Comparison of ENCODE assay signal across 8 mouse cellular contexts in the genomic region with DNA sequence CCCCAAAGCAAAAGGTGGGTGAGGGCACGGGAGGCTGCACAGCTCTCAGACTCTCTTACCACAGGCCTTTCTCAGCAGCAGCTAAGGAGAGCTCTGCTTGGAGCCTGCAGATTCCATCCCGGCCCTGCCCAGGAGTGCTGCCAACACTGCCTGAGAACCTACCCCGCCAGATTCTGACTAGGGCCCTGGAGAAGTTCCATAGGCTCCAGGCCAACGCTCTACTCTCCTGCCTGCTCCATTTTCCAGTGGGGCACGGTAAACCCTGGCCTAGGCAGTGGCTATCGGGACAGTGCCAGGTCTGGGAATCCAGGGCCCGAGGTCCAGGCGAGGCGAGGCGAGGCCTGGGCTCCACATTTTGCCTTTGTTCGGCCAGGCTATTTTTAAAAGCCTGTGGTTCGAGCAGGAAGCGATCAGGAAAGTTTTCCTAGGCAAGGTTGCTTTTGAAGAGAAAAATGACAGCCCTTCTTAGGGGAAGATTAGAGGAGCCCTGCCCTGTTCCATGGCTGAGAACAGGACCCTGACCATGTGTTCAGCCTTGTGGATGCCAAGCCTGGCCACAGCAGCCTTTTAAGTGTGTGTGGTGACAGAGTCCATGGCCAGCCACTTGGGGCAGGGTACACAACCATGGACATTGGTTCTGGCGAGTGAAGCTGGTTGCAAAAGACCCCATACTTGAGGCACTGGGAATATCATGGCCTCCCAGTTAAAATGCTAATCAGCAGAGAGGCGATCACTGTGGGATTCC.
DNase-seq lines count a peak whose midpoint lies in the region; ATAC-seq lines count a peak whose summit lies in the region.

No protein-coding gene starts in this region.

- WGBS in hindbrain, embryonic 16.5 days: 66% methylated on average over 15 of the region's 15 CpGs
- 80% methylated on average over 15 of the region's 15 CpGs for WGBS in midbrain, embryonic 15.5 days

- H3K27ac ChIP-seq in hindbrain, embryonic 16.5 days (ENCODE audit: low read depth, low read length): peak overlapping the region; percentile 49
- H3K27ac ChIP-seq in midbrain, embryonic 15.5 days: peak overlapping the region; percentile 53; the same call in 1 of the 2 replicates

- no peak overlapping the region for H3K4me2 ChIP-seq in hindbrain, embryonic 16.5 days (ENCODE audit: low read length)
- H3K4me2 ChIP-seq in midbrain, embryonic 15.5 days: no peak overlapping the region

- no peak overlapping the region for H3K9ac ChIP-seq in hindbrain, embryonic 16.5 days (ENCODE audit: low read depth, low read length)
- H3K9ac ChIP-seq in midbrain, embryonic 15.5 days: no peak overlapping the region

- peak; percentile 45 to 80 for DNase-seq in urinary bladder, adult 18-20 months (ENCODE audit: low spot score in 2 of 2)
- DNase-seq in urinary bladder, postnatal 10 days (ENCODE audit: low spot score): no peak
- peak; percentile 83 to 87 for DNase-seq in frontal cortex, postnatal 36 days (ENCODE audit: low spot score in 2 of 2)
- DNase-seq in layer of hippocampus, postnatal 25 days (ENCODE audit: extremely low spot score in 1 of 2, low spot score in 1 of 2): peak; percentile 64 to 69
- DNase-seq in urinary bladder, postnatal 25 days (ENCODE audit: low spot score): peak; percentile 66
- DNase-seq in thymus, postnatal 25 days: no peak

- H3K27me3 ChIP-seq in hindbrain, embryonic 16.5 days (replicated peaks; ENCODE audit: control insufficient read depth, insufficient read depth, low read length): no peaks in the 10 kb centered on the region
- H3K27me3 ChIP-seq in midbrain, embryonic 15.5 days (replicated peaks): no peaks in the 10 kb centered on the region

- H3K36me3 ChIP-seq in hindbrain, embryonic 16.5 days (ENCODE audit: control insufficient read depth, insufficient read depth, low read length): no peaks in the 10 kb centered on the region
- no peaks in the 10 kb centered on the region for H3K36me3 ChIP-seq in midbrain, embryonic 15.5 days (replicated peaks)

- no peak overlapping the region for H3K4me3 ChIP-seq in hindbrain, embryonic 16.5 days (ENCODE audit: low read length)
- no peak overlapping the region for H3K4me3 ChIP-seq in midbrain, embryonic 15.5 days

- peaks cover 10% of the 10 kb centered on the region for H3K4me1 ChIP-seq in hindbrain, embryonic 16.5 days (ENCODE audit: control insufficient read depth, insufficient read depth, low read depth, low read length)
- H3K4me1 ChIP-seq in midbrain, embryonic 15.5 days: 0 out of 2 replicates have a peak, but pooled peaks cover 2% of the 10 kb centered on the region

- H3K9me3 ChIP-seq in hindbrain, embryonic 16.5 days (ENCODE audit: control insufficient read depth, low read length): no peaks in the 10 kb centered on the region
- no peaks in the 10 kb centered on the region for H3K9me3 ChIP-seq in midbrain, embryonic 15.5 days

- peak; percentile 83 for ATAC-seq in hindbrain, embryonic 16.5 days
- ATAC-seq in midbrain, embryonic 15.5 days (replicated peaks): peak; percentile 44; the same call in 1 of the 2 replicates

Comparison
In these comparisons a context has a peak if more than half of its experiments do, and no peak if none do; other contexts are left out.
1. DNase-seq: peak in urinary bladder, adult 18-20 months (2 of 2), frontal cortex, postnatal 36 days (2 of 2), layer of hippocampus, postnatal 25 days (2 of 2) and urinary bladder, postnatal 25 days (single experiment); none in urinary bladder, postnatal 10 days (single experiment) and thymus, postnatal 25 days (single experiment).